Mouse (Mus musculus) left cerebral cortex, adult 6 months (tissue): ENCODE measurements around the gene Pth2. TPM values are rescaled to one million over a fixed set of nuclear protein-coding genes. Genes with fewer than 3 reads are reported as not detected.

Source experiments
- long read RNA-seq, 2 experiments: library from polyadenylated mRNA; unstranded; transcript quantifications; one replicate each; pipeline ENCODE4 v2.0.0; 2019 to 2020
- polyA plus RNA-seq: library from polyadenylated mRNA; unstranded; fragments of <200 nt; fragmentation: Nextera tagmentation; gene quantifications from 2 replicates; pipeline ENCODE4 v1.2.3, GENCODE M21; 2021

Gene Pth2
- polyA plus RNA-seq: not detected in 2 replicates
- long read RNA-seq, experiment 1: 0 reads
- long read RNA-seq, experiment 2: 0 reads

GRCm38 (mm10) chr7:45180896-45181477 is at the start of gene Pth2:
Pth2 (plus strand) TSS chr7:45180995.

DNA sequence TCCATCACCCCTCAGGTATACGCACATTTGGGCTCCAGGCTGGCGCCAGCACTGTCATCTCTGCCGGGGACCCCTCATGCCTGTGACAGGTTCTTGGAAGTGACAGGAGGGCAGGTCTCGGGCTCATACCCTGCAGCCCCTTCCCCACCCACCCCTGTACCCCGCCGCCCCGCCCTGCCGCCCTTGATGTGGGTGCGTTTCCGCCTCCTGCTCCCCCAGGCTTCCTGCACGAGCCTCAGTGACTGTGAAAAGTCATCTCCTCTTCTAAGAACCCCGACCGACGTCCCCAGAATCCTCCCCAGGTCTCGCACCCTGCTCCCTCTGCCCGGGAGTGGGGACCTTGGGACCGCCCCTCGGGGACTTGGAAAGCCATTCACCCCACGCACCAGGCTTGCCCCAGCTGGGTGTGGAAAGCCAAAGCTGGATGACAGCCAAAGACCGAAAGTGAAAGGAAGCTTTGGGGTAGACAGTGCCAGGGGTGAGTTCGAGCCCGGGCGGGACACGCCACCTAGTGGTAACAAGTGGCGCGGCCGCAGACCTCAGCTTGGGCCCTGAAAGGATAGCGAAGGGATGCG is 44.7 kb upstream of the Pth2 start, which contains the start of the genes Gm45713 and Flt3l:
Gm45713 (minus strand) TSS at position 239 of the 575 bp plus-strand sequence.
Flt3l (minus strand) TSS at position 440 of the 575 bp plus-strand sequence.

GRCm38 (mm10) chr7:45154096-45154992 is 26.5 kb upstream of the Pth2 start, which contains the start of the genes Pih1d1 and Aldh16a1:
Pih1d1 (plus strand) TSS chr7:45154303.
Aldh16a1 (minus strand) TSS chr7:45154584.

GRCm38 (mm10) chr7:45163735-45164490 is 16.9 kb upstream of the Pth2 start, which contains the start of gene Slc17a7:
Slc17a7 (plus strand) TSS chr7:45163949.

GRCm38 (mm10) chr7:45179469-45179868 is 1.3 kb upstream of the Pth2 start, which contains the start of gene Gfy:
Gfy (minus strand) TSS chr7:45179569.

DNA sequence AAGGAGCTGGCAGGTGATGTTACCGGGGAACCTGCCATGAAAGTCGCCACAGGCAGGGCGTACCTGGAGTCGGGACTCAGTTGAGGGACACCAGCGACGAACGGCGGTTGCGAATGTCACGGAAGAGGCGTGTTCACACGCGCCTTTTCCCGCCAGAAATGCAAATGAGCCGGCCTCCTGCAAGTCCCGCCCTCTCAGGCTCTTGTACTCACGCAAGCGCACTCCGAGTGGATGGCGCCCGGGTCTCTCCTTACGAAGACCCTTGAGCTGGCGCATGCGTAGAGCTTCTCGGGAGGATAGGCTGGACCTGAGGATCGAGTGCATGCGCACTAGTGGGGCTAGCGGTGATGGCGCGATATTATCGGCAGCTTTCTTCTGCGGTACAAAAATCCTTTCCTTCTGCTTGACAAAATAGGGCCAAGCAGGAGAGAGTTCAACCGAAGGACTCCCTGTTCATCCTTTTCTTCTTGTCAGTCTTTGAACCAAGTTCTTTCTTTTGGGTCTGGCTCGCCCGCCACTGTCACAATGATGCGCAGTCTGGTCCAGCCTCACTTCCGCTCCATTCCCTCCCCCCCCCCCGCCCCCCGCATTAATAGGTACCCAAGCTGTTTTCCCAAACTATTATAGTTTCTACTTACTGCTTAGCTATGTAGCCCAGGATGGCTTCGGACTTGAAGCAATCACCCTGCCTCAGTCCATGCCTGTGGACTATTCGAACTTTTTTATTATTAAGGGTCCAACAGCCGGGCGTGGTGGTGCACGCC is 23.8 kb downstream of the Pth2 start, which contains the start of gene Ccdc155:
Ccdc155 (minus strand) TSS at position 513 of the 764 bp plus-strand sequence.

DNA sequence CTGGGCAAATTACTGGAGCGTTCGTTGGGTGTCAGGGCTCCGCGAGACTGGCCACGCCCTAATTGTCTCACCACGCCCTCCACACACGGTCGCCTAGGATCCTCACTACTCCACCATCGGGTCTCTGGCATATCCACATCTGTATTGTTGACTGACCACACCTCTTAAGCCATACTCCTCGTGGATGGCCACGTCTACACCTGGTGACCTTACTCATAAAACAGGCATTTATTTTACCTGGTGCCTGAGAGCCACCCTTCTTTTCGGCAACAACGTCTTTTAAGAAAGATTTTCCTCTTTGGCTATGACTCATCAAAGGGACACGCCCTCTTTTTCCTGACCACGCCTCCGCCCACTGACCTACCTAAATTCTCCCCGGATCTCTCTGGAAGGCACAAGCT is 31.1 kb downstream of the Pth2 start, which contains the start of gene Dkkl1:
Dkkl1 (minus strand) TSS at position 297 of the 401 bp plus-strand sequence.

DNA sequence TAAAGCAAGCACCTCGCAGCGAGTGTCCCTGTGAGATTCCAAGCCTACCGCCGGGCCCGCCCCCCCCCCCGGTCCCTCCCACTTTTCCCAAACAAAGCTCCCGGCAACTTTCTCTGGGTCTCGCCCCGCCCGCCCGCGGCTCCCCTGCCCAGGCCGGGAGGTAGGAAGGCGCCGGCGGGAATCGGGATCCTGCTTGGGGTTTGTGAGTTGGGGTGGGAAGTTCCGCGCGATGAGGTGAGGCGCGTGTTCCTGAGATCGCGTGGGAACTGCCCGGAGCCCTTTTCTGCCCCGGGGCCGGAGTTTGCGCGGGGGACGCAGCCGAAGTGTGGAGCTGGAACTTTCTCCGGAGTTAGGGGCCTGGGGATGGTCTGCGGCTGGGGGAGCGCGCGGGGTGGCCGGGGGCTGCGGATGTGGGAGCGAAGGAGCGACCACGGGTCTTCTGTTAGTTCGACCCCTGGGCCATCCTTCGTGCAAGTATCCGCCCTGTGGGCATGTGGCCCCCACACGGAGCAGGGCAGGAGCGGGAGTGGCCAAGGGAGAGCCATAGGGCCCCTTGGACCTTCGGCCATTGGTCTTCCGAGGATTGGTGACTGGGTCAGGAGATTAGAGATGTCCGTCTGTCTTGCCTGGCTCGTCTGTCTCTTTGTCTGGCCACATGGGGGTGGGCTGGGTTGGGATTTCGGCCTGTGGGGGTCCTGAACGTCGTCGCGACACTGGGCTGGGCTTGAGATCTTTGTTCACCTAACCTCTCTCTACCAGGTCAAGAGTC is 35.1 kb downstream of the Pth2 start, which contains the start of gene Tead2:
Tead2 (plus strand) TSS at position 81 of the 769 bp plus-strand sequence.

Other genes starting within 250 kb of the Pth2 start
- 0.91 and 0.97 TPM in 2 replicates for gene Tsks, start 237.8 kb upstream of the Pth2 start, polyA plus RNA-seq
- 48.7 and 54.3 TPM in 2 replicates for gene Cpt1c, start 206.1 kb upstream of the Pth2 start, polyA plus RNA-seq
- 9.6 and 17.5 TPM in 2 replicates for gene Prmt1, start 194.4 kb upstream of the Pth2 start, polyA plus RNA-seq
- 11.6 and 14.6 TPM in 2 replicates for gene Irf3, start 183.3 kb upstream of the Pth2 start, polyA plus RNA-seq
- 2.0 and 2.6 TPM in 2 replicates for gene Bcl2l12, start 182.3 kb upstream of the Pth2 start, polyA plus RNA-seq
- gene Scaf1, start 164.6 kb upstream of the Pth2 start, polyA plus RNA-seq: 61.4 and 61.9 TPM in 2 replicates
- gene Rras, start 163.0 kb upstream of the Pth2 start, polyA plus RNA-seq: 5.0 and 5.8 TPM in 2 replicates
- gene Prr12, start 128.1 kb upstream of the Pth2 start, polyA plus RNA-seq: 3.6 and 6.1 TPM in 2 replicates
- 36.5 and 47.8 TPM in 2 replicates for gene Nosip, start 118.6 kb upstream of the Pth2 start, polyA plus RNA-seq
- 11.7 and 12.1 TPM in 2 replicates for gene Prrg2, start 118.3 kb upstream of the Pth2 start, polyA plus RNA-seq
- gene Rcn3, start 88.8 kb upstream of the Pth2 start, polyA plus RNA-seq: 9.5 and 14.4 TPM in 2 replicates
- 26.0 and 28.5 TPM in 2 replicates for gene Fcgrt, start 77.1 kb upstream of the Pth2 start, polyA plus RNA-seq
- 1,227 and 1,374 TPM in 2 replicates for gene Rps11, start 56.6 kb upstream of the Pth2 start, polyA plus RNA-seq
- 2,046 and 2,172 TPM in 2 replicates for gene Rpl13a, start 52.2 kb upstream of the Pth2 start, polyA plus RNA-seq
- 0.14 TPM in 1 of 2 replicates, not detected in the other for gene Gm45713, start 44.8 kb upstream of the Pth2 start, polyA plus RNA-seq
- gene Flt3l, start 44.6 kb upstream of the Pth2 start, polyA plus RNA-seq: 0.70 and 0.99 TPM in 2 replicates
- gene Pih1d1, start 26.7 kb upstream of the Pth2 start, polyA plus RNA-seq: 37.8 and 48.3 TPM in 2 replicates
- 4.8 TPM in 2 replicates for gene Aldh16a1, start 26.4 kb upstream of the Pth2 start, polyA plus RNA-seq
- gene Slc17a7, start 17.0 kb upstream of the Pth2 start, polyA plus RNA-seq: 45.6 and 104 TPM in 2 replicates
- gene Gfy, start 1.4 kb upstream of the Pth2 start, polyA plus RNA-seq: 0.05 TPM in 1 of 2 replicates, not detected in the other
- gene Ccdc155, start 23.9 kb downstream of the Pth2 start, polyA plus RNA-seq: 3.6 and 4.4 TPM in 2 replicates
- gene Dkkl1, start 31.2 kb downstream of the Pth2 start, polyA plus RNA-seq: 41.8 and 55.2 TPM in 2 replicates
- gene Tead2, start 34.8 kb downstream of the Pth2 start, polyA plus RNA-seq: 0.40 and 2.1 TPM in 2 replicates
- 9.9 and 10.6 TPM in 2 replicates for gene Cd37, start 58.1 kb downstream of the Pth2 start, polyA plus RNA-seq
- gene Slc6a16, start 60.1 kb downstream of the Pth2 start, polyA plus RNA-seq: 1.1 and 1.6 TPM in 2 replicates
- not detected in 2 replicates for gene Slc6a21, start 96.5 kb downstream of the Pth2 start, polyA plus RNA-seq
- gene Trpm4, start 152.8 kb downstream of the Pth2 start, polyA plus RNA-seq: 9.2 and 15.2 TPM in 2 replicates
- 0.05 and 0.11 TPM in 2 replicates for gene Hrc, start 154.3 kb downstream of the Pth2 start, polyA plus RNA-seq
- 11.0 and 32.9 TPM in 2 replicates for gene Ppfia3, start 186.0 kb downstream of the Pth2 start, polyA plus RNA-seq
- 270 and 272 TPM in 2 replicates for gene Lin7b, start 189.6 kb downstream of the Pth2 start, polyA plus RNA-seq
- 34.4 and 37.7 TPM in 2 replicates for gene Snrnp70, start 214.7 kb downstream of the Pth2 start, polyA plus RNA-seq
- gene Kcna7, start 224.7 kb downstream of the Pth2 start, polyA plus RNA-seq: not detected in 2 replicates
- 0.10 TPM in 1 of 2 replicates, not detected in the other for gene Ntf5, start 232.7 kb downstream of the Pth2 start, polyA plus RNA-seq
- gene Lhb, start 239.8 kb downstream of the Pth2 start, polyA plus RNA-seq: 0.19 TPM in 1 of 2 replicates, not detected in the other